21 mouse cellular contexts compared by ENCODE assay signal in genomic region chr2:37988301-37988700, GRCm38 (mm10).
DNase-seq lines count a peak whose midpoint lies in the region; ATAC-seq and TF ChIP-seq lines count a peak whose summit lies in the region.
"Had no signal": no experiment of that assay in that cellular context is flagged by ENCODE, and none has a peak within 500 bp of the region (broad histone marks: within the 10 kb centered on the region; RNA-seq: fewer than 3 reads in every experiment).

No protein-coding gene starts in this region.

- H3K27me3 ChIP-seq in kidney, adult 2 months (replicated peaks; ENCODE audit: control insufficient read depth, insufficient read depth, low read length): no peaks in the 10 kb centered on the region
- no peaks in the 10 kb centered on the region for H3K27me3 ChIP-seq in kidney, embryonic 14.5 days (ENCODE audit: control insufficient read depth, insufficient read depth, low read length)
- no peaks in the 10 kb centered on the region for H3K27me3 ChIP-seq in liver, postnatal 0 days (ENCODE audit: insufficient read depth, low read length)
- H3K27me3 ChIP-seq in liver, embryonic 12.5 days (replicated peaks): no peaks in the 10 kb centered on the region
- H3K27me3 ChIP-seq: CH12.LX, Patski had no signal

- no peaks in the 10 kb centered on the region for H3K36me3 ChIP-seq in kidney, adult 2 months (ENCODE audit: control insufficient read depth, insufficient read depth, low read length)
- H3K36me3 ChIP-seq in kidney, embryonic 14.5 days (ENCODE audit: control insufficient read depth, insufficient read depth, low read length): no peaks in the 10 kb centered on the region
- no peaks in the 10 kb centered on the region for H3K36me3 ChIP-seq in liver, postnatal 0 days (replicated peaks; ENCODE audit: insufficient read depth, low read length)
- no peaks in the 10 kb centered on the region for H3K36me3 ChIP-seq in liver, embryonic 12.5 days

- H3K27ac ChIP-seq in kidney, adult 2 months (ENCODE audit: insufficient read depth, low read depth, low read length): no peak overlapping the region
- H3K27ac ChIP-seq in kidney, embryonic 14.5 days (ENCODE audit: low read depth, low read length): no peak overlapping the region
- H3K27ac ChIP-seq in liver, postnatal 0 days (ENCODE audit: low read depth): no peak overlapping the region
- no peak overlapping the region for H3K27ac ChIP-seq in liver, embryonic 12.5 days

- no peak overlapping the region for H3K4me3 ChIP-seq in kidney, adult 2 months (ENCODE audit: insufficient read depth, low read depth, low read length)
- H3K4me3 ChIP-seq in kidney, embryonic 14.5 days (ENCODE audit: low read length): no peak overlapping the region
- no peak overlapping the region for H3K4me3 ChIP-seq in liver, postnatal 0 days (ENCODE audit: low read depth, low read length)
- H3K4me3 ChIP-seq in liver, embryonic 12.5 days: no peak overlapping the region

- no peak overlapping the region for H3K9ac ChIP-seq in kidney, embryonic 14.5 days (ENCODE audit: low read depth, low read length)
- no peak overlapping the region for H3K9ac ChIP-seq in liver, postnatal 0 days (replicated peaks)
- no peak overlapping the region for H3K9ac ChIP-seq in liver, embryonic 12.5 days

- H3K9me3 ChIP-seq in kidney, embryonic 14.5 days (ENCODE audit: control insufficient read depth, low read length): no peaks in the 10 kb centered on the region
- H3K9me3 ChIP-seq in liver, postnatal 0 days (ENCODE audit: low read length): no peaks in the 10 kb centered on the region
- no peaks in the 10 kb centered on the region for H3K9me3 ChIP-seq in liver, embryonic 12.5 days (replicated peaks)
- H3K9me3 ChIP-seq: G1E had no signal

- WGBS in kidney, adult 2 months: 58% methylated on average over 1 of the region's 1 CpGs
- 85% methylated on average over 1 of the region's 1 CpGs for WGBS in kidney, embryonic 14.5 days
- WGBS in liver, postnatal 0 days (ENCODE audit: insufficient replicate concordance): 65% methylated on average over 1 of the region's 1 CpGs
- 74% methylated on average over 1 of the region's 1 CpGs for WGBS in liver, embryonic 12.5 days (ENCODE audit: insufficient replicate concordance)

- TF ChIP-seq EP300 in liver, postnatal 0 days (IDR thresholded peaks at IDR 0.05; ENCODE audit: low read depth): no peak

- ATAC-seq in kidney, embryonic 14.5 days (ENCODE audit: low FRiP score, low TSS enrichment): no peak
- peak; percentile 48 for ATAC-seq in liver, postnatal 0 days
- no peak for ATAC-seq in liver, embryonic 12.5 days
- ATAC-seq: activated CD4-positive, CD25-positive, alpha-beta regulatory T cell, adult 4 months; CD4-positive, CD25-positive, alpha-beta regulatory T cell, adult 4 months; Patski had no signal

- peak; percentile 54 for DNase-seq in kidney, adult 2 months
- DNase-seq in kidney, adult 9 months: peak; percentile 58
- no peak for DNase-seq in kidney, postnatal 4 days
- DNase-seq in liver, postnatal 0 days: no peak
- DNase-seq: adrenal gland, adult 2 months; adrenal gland, adult 8-10 months; adrenal gland, postnatal 10 days; adrenal gland, postnatal 14 days; adrenal gland, postnatal 25 days; adrenal gland, postnatal 36 days; B cell, adult 2 months; cerebellum, adult 11 months; cerebellum, adult 11-12 months; cerebellum, adult 18-20 months had no signal

- H3K4me1 ChIP-seq in kidney, adult 2 months (ENCODE audit: control insufficient read depth, insufficient read depth, low read length): peaks cover 12% of the 10 kb centered on the region; the same call in 1 of the 2 replicates
- no peaks in the 10 kb centered on the region; the same call in 1 of the 2 replicates for H3K4me1 ChIP-seq in kidney, embryonic 14.5 days (ENCODE audit: control insufficient read depth, insufficient read depth, low read length)
- no peaks in the 10 kb centered on the region for H3K4me1 ChIP-seq in liver, postnatal 0 days (ENCODE audit: insufficient read depth)
- 0 out of 2 replicates have a peak, but pooled peaks cover 3% of the 10 kb centered on the region for H3K4me1 ChIP-seq in liver, embryonic 12.5 days

- no peak overlapping the region for H3K4me2 ChIP-seq in kidney, embryonic 14.5 days (replicated peaks; ENCODE audit: low read depth, low read length)
- no peak overlapping the region for H3K4me2 ChIP-seq in liver, postnatal 0 days (ENCODE audit: low read depth, low read length)
- H3K4me2 ChIP-seq in liver, embryonic 12.5 days: no peak overlapping the region

- TF ChIP-seq CTCF in kidney, adult 2 months (conservative IDR thresholded peaks at IDR 0.05; ENCODE audit: insufficient read depth, insufficient read length, low read depth, low read length): no peak
- no peak for TF ChIP-seq CTCF in liver, postnatal 0 days (IDR thresholded peaks at IDR 0.05; ENCODE audit: low read depth)

- no peak for TF ChIP-seq POLR2A in kidney, adult 2 months (IDR thresholded peaks at IDR 0.05; ENCODE audit: low read depth, low read length)

Comparison
In these comparisons a context has a peak if more than half of its experiments do, and no peak if none do; other contexts are left out.
1. DNase-seq: peak in kidney, adult 2 months (single experiment) and kidney, adult 9 months (single experiment); none in kidney, postnatal 4 days (0 of 2) and liver, postnatal 0 days (single experiment).